Mouse (Mus musculus) left cerebral cortex, postnatal 10 days (tissue): ENCODE measurements at regions not wholly inside any gene's neighbourhood (a gene's known extent, or its start where the extent isn't known, plus 50 kb on each side); places are given as distances from the start of the nearest gene placed in this dataset.

Experiments
- DNase-seq, 2 experiments: peaks; one replicate each; pipeline ENCODE4 v3.0.0; 2021 to 2022; ENCODE audit warnings: low spot score in 2 of 2, mixed read lengths in 1 of 2; ENCODE audit errors: extremely low spot score in 1 of 2
- intact Hi-C: fragments of 180-260 bp; cut with DNase I; formaldehyde crosslinking; loops from one replicate; pipeline ENCODE4 v1.15.1; 2025

DNA sequence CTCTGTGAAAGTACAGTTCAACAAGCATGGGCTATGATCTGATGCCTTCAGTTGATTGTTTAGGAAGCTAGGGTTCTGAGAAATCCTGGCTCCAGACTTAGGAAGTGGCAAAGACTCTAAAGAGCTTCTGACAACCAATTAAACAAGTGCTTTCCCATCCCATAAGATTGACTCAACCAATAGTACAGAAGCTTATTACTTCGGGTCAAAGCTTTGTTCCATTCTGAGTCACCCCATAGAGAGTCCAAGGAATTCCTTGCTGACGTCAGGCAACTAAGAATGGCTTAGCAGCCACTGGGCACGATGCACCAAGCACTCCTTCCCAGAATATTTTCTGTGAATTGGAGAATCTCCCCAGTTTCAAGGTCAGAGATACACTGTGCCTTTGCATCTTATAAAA, 59.0 kb upstream of the Ntm start:
- intact Hi-C loops, result no loop called here
- DNase-seq, result no peak

DNA sequence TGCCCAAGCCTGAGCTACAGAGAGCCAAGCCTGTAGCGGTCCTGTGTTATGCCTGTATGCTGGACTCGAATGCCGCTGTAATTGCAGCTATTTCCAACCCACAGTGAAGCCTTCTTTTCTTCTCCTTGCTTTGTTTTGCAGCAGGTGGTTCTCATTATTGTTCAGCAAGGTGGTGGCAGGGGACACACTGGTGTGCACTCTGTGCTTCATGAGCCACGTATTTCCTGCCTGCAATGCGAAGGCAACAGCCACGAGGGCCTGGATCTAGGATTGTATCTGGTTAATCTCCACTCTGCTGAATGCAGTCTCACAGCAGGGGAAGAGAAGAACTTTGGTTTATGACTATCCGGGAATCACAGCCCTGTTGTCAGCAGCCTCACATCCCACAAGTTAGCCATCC, 62.3 kb upstream of the Ntm start:
- DNase-seq, result no peak
- intact Hi-C loops, result no loop called here

DNA sequence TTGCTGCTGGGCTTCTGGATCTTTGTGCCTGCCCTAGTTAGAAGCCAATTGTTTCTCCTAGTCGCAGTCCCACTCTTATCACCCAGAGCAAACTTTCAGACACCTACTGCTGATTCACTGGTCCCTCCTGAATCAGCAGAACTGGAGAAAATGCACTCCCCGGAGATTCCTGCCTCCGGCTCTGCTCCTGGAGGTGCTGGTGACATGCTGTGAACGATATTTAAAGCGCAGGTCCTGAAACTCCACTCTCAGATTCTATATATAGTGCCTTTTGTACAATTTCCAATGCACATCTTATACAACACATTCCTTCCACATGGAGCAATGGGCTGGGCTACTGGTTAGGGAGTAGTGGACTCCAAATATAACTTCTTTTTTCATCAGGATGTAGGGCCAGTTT, 64.0 kb upstream of the Ntm start:
- DNase-seq, result no peak
- intact Hi-C loops, result no loop called here

DNA sequence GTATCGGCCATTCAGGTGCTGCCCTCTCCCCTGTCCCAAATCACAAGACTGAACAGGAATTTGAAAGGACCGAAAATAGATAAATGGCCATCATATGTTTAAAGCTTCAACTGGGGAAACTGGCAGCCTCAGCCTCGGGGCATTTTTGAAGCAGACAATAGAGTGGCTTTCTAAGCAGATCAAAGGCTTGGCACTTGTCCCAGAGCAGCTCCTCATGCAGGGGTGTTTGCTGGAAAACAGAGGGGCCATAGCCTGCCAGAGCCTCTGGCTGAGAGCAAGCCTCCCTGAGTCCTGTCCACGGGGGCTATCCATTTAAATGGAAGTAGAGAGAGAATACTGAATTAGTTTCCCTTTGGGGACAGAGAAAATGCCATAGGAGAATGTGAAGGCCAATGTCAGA, 77.5 kb upstream of the Ntm start:
- DNase-seq, result peak; percentile 16 to 49
- intact Hi-C loops, result no loop called here

DNA sequence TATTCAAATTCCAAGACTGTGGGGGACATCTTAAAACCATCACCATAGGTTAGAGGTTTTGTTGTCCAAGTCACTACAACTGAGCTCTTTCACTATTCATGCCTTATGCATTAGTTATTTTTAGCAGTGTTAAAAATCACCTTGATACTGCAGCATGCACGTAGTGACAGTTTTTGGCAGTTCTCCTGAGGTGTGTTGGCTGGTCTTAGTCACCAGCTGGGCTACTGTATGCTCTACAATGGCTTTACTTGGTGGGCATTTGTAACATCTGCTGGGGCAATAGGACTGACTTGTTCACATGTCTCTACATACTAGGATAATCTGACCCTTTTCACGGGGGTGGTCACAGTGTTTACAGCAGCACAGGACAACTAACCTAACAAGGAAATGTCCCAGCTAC, 101.6 kb upstream of the Ntm start:
- DNase-seq, result no peak
- intact Hi-C loops, result no loop called here

DNA sequence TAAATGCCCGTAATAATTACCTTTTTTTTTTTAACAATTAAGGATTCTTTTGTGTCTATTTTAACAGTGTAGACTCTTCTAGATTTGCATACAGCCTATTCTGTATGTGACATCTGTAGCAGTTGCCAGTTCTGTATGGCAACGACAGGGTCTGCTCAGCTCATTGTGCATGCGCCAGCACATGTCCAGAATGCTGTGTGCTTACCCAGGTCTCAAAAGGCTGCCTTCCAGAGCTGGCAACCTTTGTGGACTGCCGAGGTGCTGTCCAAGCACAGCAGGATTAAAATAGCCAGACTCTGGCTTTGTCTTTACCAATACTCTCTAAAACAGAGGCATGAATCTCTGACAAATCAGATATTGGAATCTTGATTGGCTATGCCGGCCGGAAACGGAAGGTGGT, 105.0 kb upstream of the Ntm start:
- intact Hi-C loops, result no loop called here
- DNase-seq, result no peak

DNA sequence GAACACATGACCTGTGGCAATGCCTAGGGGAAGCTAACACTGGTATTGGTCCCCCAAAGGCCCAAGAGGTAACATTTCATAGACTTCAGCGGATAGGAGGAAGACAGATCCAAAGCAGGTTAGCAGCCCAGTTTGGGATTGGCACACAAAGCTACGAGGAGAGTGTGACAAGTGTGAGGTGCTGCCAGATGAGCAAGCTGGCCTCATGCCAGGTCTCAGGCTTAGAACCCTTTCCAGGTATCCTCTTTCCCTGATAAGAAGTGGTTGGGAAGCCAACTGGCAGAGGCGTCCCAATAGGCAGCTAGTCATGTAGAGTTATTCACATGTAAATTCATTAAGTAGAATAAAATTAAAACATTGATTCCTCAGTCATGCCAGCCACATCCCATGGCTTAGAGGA, 112.3 kb upstream of the Ntm start:
- intact Hi-C loops, result no loop called here

DNA sequence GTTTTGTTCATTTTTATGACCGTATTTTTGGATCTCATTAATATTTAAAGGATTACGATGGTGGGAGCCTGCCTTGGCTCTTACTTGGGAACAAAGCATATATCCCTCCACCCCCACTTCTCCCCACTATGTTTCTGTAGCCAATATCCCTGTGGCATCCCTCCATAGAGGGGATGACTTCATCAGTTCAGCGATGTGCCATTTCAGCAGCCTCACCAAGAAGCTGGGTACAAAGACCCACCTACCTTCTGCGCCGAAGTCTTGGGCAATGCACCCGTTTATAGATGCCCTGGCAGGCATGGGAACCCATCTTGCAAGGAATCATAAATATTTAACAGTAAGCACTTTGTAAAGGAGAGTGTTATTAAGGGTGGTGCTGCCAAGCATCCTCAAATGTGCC, 113.1 kb upstream of the Ntm start:
- intact Hi-C loops, result no loop called here

More for the DNA sequence above, 112.3 kb upstream of the Ntm start:
- DNase-seq, result no peak

DNA sequence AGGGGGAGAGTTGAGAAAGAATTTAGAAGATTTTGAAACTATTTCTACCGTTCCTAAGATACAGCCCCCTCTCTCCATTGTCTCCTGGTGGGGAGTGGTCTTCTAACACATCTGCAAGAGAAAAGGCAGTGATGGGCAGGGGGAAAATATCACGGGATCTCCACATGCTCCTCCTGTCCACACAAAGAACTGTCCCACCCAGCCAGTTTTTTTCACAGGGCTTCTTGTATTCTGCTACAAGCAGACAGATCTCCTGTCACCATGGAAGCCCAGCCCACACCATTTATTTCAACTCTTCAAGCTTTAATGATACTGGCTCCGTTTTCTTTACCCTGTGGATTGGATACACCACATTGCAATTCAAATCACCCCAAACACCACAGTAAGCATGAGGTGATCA, 113.5 kb upstream of the Ntm start:
- no peak for DNase-seq
- intact Hi-C loops, result no loop called here

More for the DNA sequence above, 113.1 kb upstream of the Ntm start:
- no peak for DNase-seq

DNA sequence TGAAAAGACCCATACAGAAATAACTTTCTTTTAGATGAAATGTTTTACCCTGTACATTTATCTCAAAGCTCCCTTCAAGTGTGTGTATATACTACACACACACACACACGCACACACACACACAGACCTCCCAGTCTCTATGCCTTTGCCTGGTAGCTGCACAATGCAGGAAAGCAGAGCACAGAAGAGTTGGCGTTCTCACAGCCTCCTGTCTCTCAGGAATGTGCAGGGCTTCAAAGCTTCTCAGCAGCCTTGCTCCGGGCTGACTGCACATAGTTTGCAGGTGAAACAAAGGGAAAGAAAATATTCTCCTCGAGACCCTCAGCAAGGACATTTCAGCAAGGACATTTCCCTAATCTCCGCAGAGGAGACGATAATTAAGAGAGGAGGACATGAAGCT, 139.0 kb upstream of the Ntm start:
- DNase-seq, result no peak

DNA sequence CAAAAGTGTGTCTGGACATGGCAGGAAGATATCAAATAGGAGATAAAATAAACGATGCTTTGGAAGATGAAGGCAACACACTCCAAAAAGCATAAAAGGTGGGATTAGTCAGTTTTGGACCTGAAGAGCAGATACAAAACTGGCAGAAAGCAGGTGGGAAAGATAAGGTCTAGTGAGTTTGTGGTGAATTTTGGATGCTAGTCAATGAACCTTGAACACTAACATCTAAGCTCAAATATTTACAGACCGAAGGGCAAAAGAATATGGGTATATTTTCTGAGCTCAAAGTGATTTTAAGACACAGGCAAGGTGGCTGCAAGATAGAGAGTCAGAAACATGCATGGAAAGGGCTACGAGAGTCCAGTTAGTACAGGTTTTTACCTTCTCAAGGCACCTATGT, 159.4 kb upstream of the Ntm start:
- no peak for DNase-seq
- intact Hi-C loops, result no loop called here

More for the DNA sequence above, 139.0 kb upstream of the Ntm start:
- intact Hi-C loops, result no loop called here

DNA sequence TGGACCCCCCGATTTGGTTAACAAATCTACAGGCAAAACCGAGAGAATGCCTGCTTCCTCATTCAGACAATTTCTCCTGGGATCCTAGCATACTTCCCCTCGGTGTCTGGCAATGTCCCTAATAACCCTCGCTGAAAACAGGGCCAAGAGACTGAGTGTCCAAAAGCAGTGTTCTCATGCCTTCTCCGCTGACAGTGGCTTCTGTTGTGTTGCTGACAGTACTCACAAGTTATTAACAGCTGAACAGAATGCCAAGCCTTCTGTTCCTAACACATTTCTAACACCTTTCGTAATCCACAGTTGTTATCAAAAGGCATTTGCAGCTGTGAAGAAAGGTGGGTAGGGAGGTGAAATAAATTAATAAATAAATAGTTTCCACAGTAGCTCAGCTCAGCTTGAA, 166.2 kb upstream of the Ntm start:
- DNase-seq, result no peak
- intact Hi-C loops, result no loop called here

DNA sequence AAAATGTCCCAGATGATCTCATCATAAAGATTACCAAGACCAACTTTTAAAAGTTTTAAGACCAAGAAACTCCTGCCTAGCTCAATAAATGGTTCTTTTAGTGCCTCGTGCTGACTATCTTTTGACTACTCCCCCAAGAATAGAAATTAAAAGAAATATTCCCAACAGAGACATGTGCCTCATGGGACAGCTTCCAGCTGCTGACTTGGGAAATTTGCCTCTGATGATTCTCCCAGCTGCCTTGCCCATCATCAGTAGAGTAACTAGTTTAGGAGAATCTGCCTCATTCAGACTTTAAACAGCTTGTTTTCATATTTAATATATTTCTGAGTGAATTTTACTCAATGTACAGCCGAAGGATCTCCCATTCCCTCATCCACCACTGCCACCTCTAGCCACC, 168.7 kb upstream of the Ntm start:
- DNase-seq, result no peak
- intact Hi-C loops, result no loop called here

DNA sequence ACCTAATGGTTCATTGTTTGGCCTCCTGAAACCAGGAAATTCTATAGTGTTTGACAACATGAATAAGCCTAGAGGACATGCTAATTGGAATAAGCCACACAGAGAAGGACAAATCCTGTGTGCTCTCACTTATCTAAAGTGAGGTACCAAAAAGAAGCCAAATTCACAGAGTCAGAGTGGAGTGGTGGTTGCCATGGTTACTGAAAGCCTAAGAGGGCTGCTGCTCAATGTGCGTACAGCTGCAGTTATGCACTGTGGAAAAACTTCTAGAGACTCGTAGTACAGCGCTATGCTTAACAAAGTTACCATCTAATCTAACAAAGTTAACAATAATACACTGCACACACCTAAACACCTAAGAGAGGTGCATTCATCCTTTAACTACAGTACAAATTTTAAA, 171.4 kb upstream of the Ntm start:
- intact Hi-C loops, result no loop called here
- DNase-seq, result peak in 1 of 2 experiments; percentile 67

DNA sequence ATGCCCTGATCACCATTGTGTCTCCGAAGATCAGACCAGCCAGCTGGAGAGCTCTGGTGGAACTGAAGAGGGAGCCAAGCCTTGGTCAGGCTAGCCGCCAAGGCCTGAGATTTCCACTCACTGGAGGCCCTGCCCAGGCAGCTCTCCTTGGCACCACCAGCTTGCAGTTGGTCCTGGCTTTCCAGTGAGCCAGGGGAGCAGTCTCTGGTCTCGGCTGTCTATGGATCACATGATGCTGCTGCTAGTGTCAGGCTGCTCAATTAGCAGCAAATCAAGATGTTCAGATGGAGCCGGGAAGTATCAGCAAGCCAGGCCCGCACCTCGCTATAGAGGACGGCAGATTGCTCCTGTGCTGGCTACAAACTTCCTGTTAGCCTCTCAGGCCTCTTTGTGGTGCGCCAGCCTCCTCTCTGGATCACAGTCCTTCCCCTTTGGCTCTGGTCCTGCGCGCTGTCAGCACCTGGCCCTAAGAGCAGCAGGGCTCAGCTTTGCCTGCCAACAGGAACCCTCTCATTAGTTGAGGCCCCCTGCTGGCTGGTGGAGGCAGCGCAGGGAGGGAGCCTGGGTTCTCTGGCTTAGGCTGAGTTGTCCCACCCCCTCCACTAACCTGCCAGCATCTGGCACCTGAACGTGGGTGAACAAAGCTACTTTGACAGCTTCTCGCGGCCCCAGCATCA, 174.8 kb upstream of the Ntm start:
- peak; percentile 73 to 87 for DNase-seq
- intact Hi-C loops, result no loop called here

DNA sequence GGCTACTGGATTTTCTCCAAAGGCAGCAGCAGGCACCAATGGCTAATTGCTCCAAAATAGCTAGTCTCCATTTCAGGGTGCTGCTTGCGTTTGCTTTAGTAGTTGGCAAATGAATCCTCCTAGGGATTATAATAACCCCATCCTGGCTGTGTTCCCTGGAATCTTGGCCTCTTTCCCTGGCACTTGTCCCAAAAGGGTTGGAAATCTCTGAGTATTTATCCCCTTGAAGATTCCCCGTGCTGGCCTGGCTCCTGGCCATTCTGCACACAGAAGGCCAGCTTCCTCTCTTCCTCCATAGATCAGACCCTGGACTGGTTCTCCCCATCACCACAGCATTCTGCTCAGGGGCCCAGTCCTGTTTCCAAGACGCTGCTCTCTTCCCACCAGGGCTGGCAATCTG, 177.2 kb upstream of the Ntm start:
- DNase-seq, result peak; percentile 87 to 89
- intact Hi-C loops, result loop anchor here (5.0 kb wide), 1 partner anchor 133 kb away; no protein-coding TSS in a partner anchor

DNA sequence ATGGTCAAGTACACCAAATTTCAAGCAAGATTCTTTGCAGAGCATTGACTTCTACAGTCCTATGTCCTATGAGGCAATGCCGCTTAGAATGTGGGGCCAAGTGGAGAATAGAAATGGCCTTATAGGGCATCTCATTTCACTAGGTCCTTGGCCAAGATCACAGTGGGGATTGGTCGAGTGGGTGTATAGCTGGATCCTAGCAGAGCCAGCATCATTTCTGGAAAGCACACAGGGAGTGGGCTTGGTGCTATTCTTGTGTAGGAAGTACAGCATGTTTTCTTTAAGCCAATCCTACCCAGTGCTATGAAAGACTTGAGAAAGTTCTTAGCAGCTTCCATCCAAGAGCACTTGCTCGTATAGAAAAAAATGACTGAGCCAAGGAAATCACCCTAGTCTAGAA, 178.2 kb upstream of the Ntm start:
- DNase-seq, result peak in 1 of 2 experiments; percentile 27
- intact Hi-C loops, result loop anchor here (5.0 kb wide), 1 partner anchor 134 kb away; no protein-coding TSS in a partner anchor

DNA sequence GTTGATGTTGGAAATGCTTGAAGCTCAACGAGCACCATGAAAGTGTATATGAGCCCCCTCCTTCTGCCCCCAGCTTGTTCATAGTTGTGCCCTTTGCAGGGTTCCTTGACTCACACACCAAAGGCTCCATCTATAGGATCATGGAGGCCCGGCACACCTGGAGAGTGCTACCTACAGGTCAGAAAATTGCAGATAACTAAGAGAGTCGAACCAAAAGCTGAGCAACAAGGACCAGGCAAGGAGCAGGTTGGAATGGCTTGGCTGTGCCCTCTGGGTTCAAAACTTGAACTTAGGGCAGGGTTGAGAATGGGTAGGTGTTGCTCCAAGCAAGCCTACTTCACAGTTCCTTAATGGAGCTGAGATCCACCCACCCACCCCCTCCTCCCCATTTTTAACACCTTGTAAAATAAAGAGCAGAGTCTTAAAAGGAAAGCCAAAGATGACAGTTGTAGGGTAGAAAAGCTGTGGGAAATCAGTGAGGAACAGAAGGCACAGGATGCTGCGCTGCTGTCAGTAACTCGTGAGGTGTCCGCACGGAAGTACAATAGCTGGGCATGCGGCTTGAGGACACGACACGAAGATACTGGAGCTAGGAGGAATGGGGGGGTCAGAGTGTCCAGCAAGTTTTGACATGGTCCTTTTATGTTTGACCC, 180.0 kb upstream of the Ntm start:
- intact Hi-C loops, result loop anchor here (5.0 kb wide), 1 partner anchor 136 kb away; no protein-coding TSS in a partner anchor
- no peak for DNase-seq

DNA sequence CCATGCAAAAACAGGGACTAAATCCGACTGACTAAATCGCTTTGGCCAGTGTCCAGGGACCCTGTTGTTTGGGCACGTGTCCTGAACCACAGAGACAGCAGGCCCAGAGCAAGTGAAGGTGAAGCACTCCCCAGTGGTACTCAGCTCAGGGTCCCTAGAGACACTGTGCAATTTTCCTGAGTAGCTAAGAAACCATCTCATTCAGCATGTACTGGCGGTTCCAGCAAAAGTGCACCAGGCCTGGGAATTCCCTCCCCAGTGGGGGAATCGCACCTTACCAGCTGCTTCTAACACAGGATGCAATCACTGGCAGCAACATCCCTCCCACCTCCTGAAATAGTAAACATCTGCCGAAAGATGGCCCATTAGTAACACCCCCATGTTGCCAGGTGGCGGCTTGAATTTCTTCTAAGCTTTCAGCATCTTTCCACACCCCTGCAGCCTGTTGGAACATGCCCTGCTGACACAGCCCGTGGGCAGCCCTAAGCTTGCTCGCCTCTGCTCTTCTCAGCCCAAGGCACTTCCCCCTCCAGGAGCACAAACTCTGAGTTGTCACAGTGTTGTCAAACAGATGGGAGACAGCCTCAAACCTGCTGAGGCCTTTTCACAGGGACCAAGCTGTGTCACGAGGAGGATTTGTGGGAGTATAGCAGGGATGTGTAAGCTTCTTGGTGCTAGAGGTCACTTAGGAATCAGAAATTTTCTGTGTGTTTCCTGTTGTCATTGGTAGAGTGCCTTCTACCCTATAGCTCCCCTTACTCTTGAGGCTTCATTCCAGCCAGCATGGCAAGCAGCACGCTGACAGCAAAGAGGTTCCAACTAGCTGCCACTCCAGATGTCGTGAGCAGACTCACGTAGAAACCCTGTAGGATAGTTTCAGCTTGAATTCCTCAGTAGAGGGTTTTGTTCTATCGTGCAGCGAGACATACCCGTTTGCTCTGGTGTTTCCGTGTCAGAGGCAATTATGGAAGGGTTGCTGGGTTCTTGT, 186.8 kb upstream of the Ntm start:
- peak in 1 of 2 experiments; percentile 32 for DNase-seq
- intact Hi-C loops, result no loop called here

DNA sequence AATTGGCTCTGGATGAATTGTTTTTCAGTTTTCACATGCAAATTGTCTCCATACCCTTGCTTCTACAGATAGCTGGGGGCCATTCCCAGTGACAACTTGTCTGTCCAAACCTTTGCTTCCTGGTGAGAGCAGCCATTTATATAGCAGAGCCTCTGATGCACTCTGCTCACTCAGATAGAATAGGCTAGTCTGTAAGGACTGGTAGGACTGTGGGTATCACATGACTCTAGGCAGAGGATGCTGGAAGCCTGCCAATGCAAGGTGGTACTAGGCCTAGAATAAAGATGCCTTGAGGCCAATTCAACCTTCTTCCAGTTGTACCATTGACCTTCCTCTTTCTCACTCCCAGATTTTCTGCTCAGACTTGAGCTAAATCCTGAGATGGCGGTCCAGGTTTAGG, 188.2 kb upstream of the Ntm start:
- DNase-seq, result no peak
- intact Hi-C loops, result no loop called here
